Mouse (Mus musculus): ENCODE results near the gene Tek.

Gene Tek

GRCm38 (mm10) chr4:94826891-94827290, 87.8 kb downstream of the Tek start:
- DNase-seq: no peak

- DNase-seq: no peak
Observed at GRCm38 (mm10) chr4:94827429-94827828, 88.3 kb downstream of the Tek start.

- DNase-seq: no peak
Observed at GRCm38 (mm10) chr4:94829924-94830386, 90.9 kb downstream of the Tek start.

GRCm38 (mm10) chr4:94837061-94837460, 98.0 kb downstream of the Tek start:
- no peak for DNase-seq

- no peak for DNase-seq
Observed at GRCm38 (mm10) chr4:94853301-94853700, 114.2 kb downstream of the Tek start.

- no peak for DNase-seq
Observed at GRCm38 (mm10) chr4:94854270-94854669, 115.2 kb downstream of the Tek start.

GRCm38 (mm10) chr4:94855201-94855600, 116.1 kb downstream of the Tek start:
- no peak for DNase-seq

GRCm38 (mm10) chr4:94900744-94901143, 161.7 kb downstream of the Tek start:
- no peak for DNase-seq

- DNase-seq: no peak
Observed at GRCm38 (mm10) chr4:94901780-94902179, 162.7 kb downstream of the Tek start.

All from cerebellum, adult 18-20 months (tissue).